Mouse (Mus musculus) megakaryocyte, embryonic 14.5 days (primary cell): ENCODE results near the gene Tex29.

Source experiments
- FLI1 ChIP-seq: IDR thresholded peaks from 2 replicates; pipeline ENCODE4 v1.6.1; 2012; ENCODE audit warnings: low read length, inconsistent platforms, mixed read lengths
- GATA1 ChIP-seq: IDR thresholded peaks from 3 replicates; pipeline ENCODE4 v1.6.1; 2012; ENCODE audit warnings: mixed read lengths, low read length, inconsistent platforms, borderline replicate concordance

DNA sequence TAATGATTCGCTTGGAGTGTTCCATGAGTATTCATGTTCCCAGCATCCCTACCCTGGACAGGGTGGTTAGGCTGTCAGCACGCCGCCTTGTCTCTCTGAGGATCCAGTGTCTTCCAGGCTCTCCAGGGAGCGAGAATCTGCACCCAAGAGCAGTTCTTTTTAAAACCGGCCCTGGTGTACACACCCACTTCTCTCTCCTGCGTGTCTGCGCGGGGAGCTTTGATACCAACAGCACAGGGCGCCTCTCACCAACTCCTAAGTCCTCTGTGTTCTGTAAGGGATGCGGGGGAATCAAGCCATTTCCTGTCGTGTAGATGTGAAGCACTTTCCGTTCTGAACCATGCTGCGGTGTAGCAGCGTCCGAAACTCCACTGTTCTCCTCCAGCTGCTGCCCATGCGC, 5.6 kb upstream of the Tex29 start:
- no peak for TF ChIP-seq FLI1
- no peak for TF ChIP-seq GATA1
